Mouse (Mus musculus) cerebellum, adult 2 months (tissue): ENCODE data around the gene Cyp2d22.

Source experiments
- CTCF ChIP-seq: fragments of 200-500 bp; IDR thresholded peaks from 2 replicates; pipeline ENCODE4 v1.5.1; 2011; ENCODE audit warnings: low read depth, mild to moderate bottlenecking, control low read depth, low read length, moderate library complexity, borderline replicate concordance; ENCODE audit not compliant: insufficient read depth
- POLR2A ChIP-seq: fragments of 200-500 bp; IDR thresholded peaks from 2 replicates; pipeline ENCODE4 v1.6.1; 2011; ENCODE audit warnings: low read length, control low read depth, borderline replicate concordance; ENCODE audit not compliant: insufficient read depth

DNA sequence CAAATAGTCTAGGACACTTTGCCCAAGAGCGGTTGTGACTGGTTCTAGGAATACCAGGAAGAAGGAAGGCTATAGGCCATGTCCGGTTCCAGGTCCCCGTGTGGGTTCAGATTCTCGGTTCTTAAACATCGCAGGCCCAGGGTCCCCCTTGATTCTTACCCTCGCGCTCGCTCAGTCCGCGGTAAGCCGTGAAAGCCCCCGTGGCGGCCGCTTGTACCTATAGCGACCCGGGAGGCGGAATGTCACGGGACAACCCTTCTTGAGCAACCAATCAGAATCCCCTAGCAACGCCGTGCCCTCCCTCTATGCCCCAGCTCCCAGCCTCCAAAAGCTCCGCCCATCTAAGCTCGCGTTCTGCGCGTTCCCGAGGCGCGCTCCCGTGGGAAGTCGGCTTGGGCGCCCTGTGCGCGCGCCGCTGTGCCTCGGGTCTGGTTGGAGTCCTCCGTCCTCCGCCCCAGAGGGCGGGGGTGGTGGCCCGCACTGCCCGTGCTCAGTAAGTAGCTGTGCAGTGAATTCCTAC lies 41.4 kb downstream of the Cyp2d22 start, which contains the start of the genes Naga, Pheta2 and Smdt1:
- TF ChIP-seq POLR2A (peak; percentile 38; the same call in 1 of the 2 replicates), CTCF (no peak)
